Mouse (Mus musculus) heart, adult 2 months (tissue): Measurements from ENCODE around the gene Clec2e. TPM values are rescaled to one million over a fixed set of nuclear protein-coding genes. Genes with fewer than 3 reads are reported as not detected.
A peak's percentile ranks its signal among the peaks of the same experiment; 100 is the strongest.

Experiments used
- DNase-seq, 2 experiments: peaks; one replicate each; pipeline ENCODE4 v3.0.0; 2021
- H3K27ac ChIP-seq: fragments of 200-600 bp; 2 replicates; pipeline ENCODE4 v1.8.1; 2022
- H3K27me3 ChIP-seq: fragments of 200-500 bp; 2 replicates; pipeline ENCODE4 v1.6.1; 2012; ENCODE audit warnings: mild to moderate bottlenecking, low read length, inconsistent platforms, mixed read lengths; ENCODE audit not compliant: control insufficient read depth, insufficient read depth
- H3K36me3 ChIP-seq: fragments of 200-500 bp; 2 replicates; pipeline ENCODE4 v1.6.1; 2012; ENCODE audit warnings: low read length, inconsistent platforms; ENCODE audit not compliant: control insufficient read depth, insufficient read depth
- H3K4me1 ChIP-seq: fragments of 200-500 bp; 2 replicates; pipeline ENCODE4 v1.6.1; 2011; ENCODE audit warnings: low read length; ENCODE audit not compliant: control insufficient read depth, insufficient read depth
- H3K4me3 ChIP-seq: fragments of 200-600 bp; 2 replicates; pipeline ENCODE4 v1.8.1; 2022
- H3K79me2 ChIP-seq: fragments of 200-500 bp; replicated peaks from 2 replicates; pipeline ENCODE4 v1.6.1; 2012; ENCODE audit warnings: mild to moderate bottlenecking, inconsistent platforms, low read length, moderate library complexity, mixed read lengths; ENCODE audit not compliant: control insufficient read depth, insufficient read depth
- H3K9ac ChIP-seq: fragments of 200-500 bp; 2 replicates; pipeline ENCODE4 v1.6.1; 2012; ENCODE audit warnings: low read depth, mild to moderate bottlenecking, control low read depth, inconsistent platforms, low read length, mixed read lengths
- CTCF ChIP-seq: fragments of 200-600 bp; IDR thresholded peaks from 2 replicates; pipeline ENCODE4 v1.8.1; 2022; ENCODE audit warnings: antibody characterized with exemption, mild to moderate bottlenecking, moderate library complexity
- EP300 ChIP-seq: fragments of 200-500 bp; IDR thresholded peaks from 2 replicates; pipeline ENCODE4 v1.6.1; 2011; ENCODE audit warnings: low read depth, low read length, control low read depth; ENCODE audit not compliant: insufficient read depth
- POLR2A ChIP-seq: fragments of 200-500 bp; IDR thresholded peaks from 2 replicates; pipeline ENCODE4 v1.6.1; 2011; ENCODE audit warnings: mild to moderate bottlenecking, low read depth, low read length, control low read depth; ENCODE audit not compliant: insufficient read depth
- WGBS: fragments of 180-500 bp; shearing (Covaris S2); methylation state at CpG from one replicate; pipeline ENCODE4 v1.1.7; 2018; 5-methylcytosine and 5-hydroxymethylcytosine counted together
- intact Hi-C: fragments of 180-260 bp; cut with DNase I; formaldehyde crosslinking; loops from one replicate; pipeline ENCODE4 v1.15.1; 2025
- polyA plus RNA-seq: library from polyadenylated mRNA; depleted of rRNA; stranded (reverse); fragments of >200 nt; gene quantifications from 2 replicates; pipeline ENCODE4 v1.2.3, GENCODE M21; 2012
- total RNA-seq, 2 experiments: library from RNA; stranded (reverse); gene quantifications; 2 replicates each; pipeline ENCODE4 v1.2.3; 2021

Gene Clec2e
- total and polyA plus RNA-seq, 3 experiments: 0.10 to 0.26 TPM; not detected in 1

DNA sequence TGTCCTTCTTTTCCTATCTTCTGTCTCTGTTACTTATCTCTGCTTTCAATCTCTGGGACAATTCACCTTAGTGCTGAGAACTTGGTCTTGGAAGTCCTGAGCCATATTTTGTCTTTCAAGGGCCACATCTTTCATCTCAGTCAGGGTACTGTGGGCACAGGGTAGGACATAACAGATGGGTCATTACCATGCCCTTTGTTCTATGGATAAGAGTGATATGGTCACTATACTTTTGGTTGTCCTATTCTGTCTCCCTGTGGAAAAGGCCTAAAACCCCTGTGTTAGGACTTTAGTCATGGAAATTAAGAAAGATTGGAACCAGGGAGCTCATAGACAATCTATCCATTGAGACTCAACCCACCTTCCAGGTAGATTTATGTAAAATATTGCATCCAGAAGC is 34.2 kb downstream of the Clec2e start:
- intact Hi-C loops: loop anchor here (5.0 kb wide), 1 partner anchor 34 kb away; no protein-coding TSS in a partner anchor
- Histone ChIP-seq H3K27me3 (no peaks in the 10 kb centered on the region), H3K4me1 (no peaks in the 10 kb centered on the region), H3K27ac (no peak overlapping the region), H3K4me3 (no peak overlapping the region), H3K9ac (no peak overlapping the region), H3K79me2 (no peaks in the 10 kb centered on the region), H3K36me3 (no peaks in the 10 kb centered on the region)
- no peak for DNase-seq
- TF ChIP-seq EP300: no peak
- no peak for TF ChIP-seq CTCF
- no peak for TF ChIP-seq POLR2A

- H3K4me1 ChIP-seq: no peaks in the 10 kb centered on the region
- no peaks in the 10 kb centered on the region for H3K27me3 ChIP-seq
- H3K9ac ChIP-seq: no peak overlapping the region
- no peak overlapping the region for H3K4me3 ChIP-seq
- 59% methylated on average over 3 of the region's 3 CpGs for WGBS
- no peaks in the 10 kb centered on the region for H3K36me3 ChIP-seq
- intact Hi-C loops: loop anchor here (5.0 kb wide), 1 partner anchor 34 kb away; no protein-coding TSS in a partner anchor
- no peaks in the 10 kb centered on the region for H3K79me2 ChIP-seq
- H3K27ac ChIP-seq: peak overlapping the region; percentile 17; the same call in 1 of the 2 replicates
- TF ChIP-seq EP300: no peak
- DNase-seq: no peak
Observed at GRCm38 (mm10) chr6:129065857-129066256, 34.9 kb downstream of the Clec2e start.

DNA sequence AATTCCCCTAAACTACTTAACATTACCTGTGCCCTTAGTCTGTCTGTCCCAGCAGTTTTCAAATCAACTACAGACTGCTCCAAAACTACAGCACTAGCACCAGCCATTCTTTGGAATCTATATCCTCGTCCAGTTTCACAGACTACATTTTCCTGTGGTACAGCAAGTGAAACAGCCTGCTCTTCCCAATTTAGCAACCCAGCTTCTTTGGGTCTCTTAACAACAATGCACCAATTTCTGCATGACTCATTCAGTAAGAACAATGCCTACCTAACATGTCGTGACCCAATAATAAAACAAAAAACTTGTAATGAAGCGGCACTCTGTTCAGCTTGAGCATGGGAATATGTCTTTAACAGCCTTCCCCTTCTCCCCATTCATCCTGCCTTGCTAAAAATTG is 35.3 kb downstream of the Clec2e start:
- H3K27ac ChIP-seq: peak overlapping the region; percentile 41
- H3K27me3 ChIP-seq: no peaks in the 10 kb centered on the region
- no peak overlapping the region for H3K4me3 ChIP-seq
- no peaks in the 10 kb centered on the region for H3K79me2 ChIP-seq
- WGBS: 38% methylated on average over 3 of the region's 3 CpGs
- no peak for DNase-seq
- TF ChIP-seq EP300: no peak
- TF ChIP-seq POLR2A: no peak
- TF ChIP-seq CTCF: no peak
- intact Hi-C loops: loop anchor here (5.0 kb wide), 1 partner anchor 33 kb away; no protein-coding TSS in a partner anchor
- no peaks in the 10 kb centered on the region for H3K36me3 ChIP-seq
- no peak overlapping the region for H3K9ac ChIP-seq
- no peaks in the 10 kb centered on the region for H3K4me1 ChIP-seq

GRCm38 (mm10) chr6:129058013-129058412 is 42.7 kb downstream of the Clec2e start:
- TF ChIP-seq EP300 (no peak), CTCF (no peak), POLR2A (no peak)
- DNase-seq: no peak
- no peaks in the 10 kb centered on the region for H3K36me3 ChIP-seq
- no peak overlapping the region for H3K9ac ChIP-seq
- no peak overlapping the region for H3K27ac ChIP-seq
- no peaks in the 10 kb centered on the region for H3K79me2 ChIP-seq
- no peaks in the 10 kb centered on the region for H3K27me3 ChIP-seq
- H3K4me3 ChIP-seq: no peak overlapping the region
- no peaks in the 10 kb centered on the region for H3K4me1 ChIP-seq
- intact Hi-C loops: no loop called here

GRCm38 (mm10) chr6:129056237-129056636 is 44.5 kb downstream of the Clec2e start:
- DNase-seq: no peak
- H3K79me2 ChIP-seq: no peaks in the 10 kb centered on the region
- intact Hi-C loops: no loop called here
- H3K36me3 ChIP-seq: no peaks in the 10 kb centered on the region
- no peaks in the 10 kb centered on the region for H3K4me1 ChIP-seq
- H3K4me3 ChIP-seq: no peak overlapping the region
- TF ChIP-seq POLR2A: no peak
- no peak for TF ChIP-seq CTCF
- no peak for TF ChIP-seq EP300
- WGBS: 68% methylated on average over 3 of the region's 3 CpGs
- no peaks in the 10 kb centered on the region for H3K27me3 ChIP-seq
- no peak overlapping the region for H3K27ac ChIP-seq
- H3K9ac ChIP-seq: no peak overlapping the region

DNA sequence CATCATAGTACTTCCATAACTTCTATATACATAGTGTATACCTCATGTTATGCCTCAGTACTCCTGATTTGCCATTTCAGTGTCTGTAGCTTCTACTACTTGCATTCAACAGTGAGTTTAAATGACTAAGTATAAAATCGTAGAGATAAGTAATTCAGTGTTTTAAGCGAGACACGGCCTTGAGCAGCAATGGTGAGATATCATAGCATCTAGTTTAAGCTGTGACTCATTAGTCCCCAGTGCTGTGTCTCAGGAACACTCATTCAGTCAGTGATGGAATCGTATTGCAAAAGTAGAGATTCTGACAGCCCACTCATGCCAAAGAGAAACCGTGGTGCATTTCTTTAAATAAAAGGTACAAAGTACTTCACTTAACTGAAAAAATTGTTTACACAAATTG is 49.0 kb downstream of the Clec2e start:
- H3K36me3 ChIP-seq: no peaks in the 10 kb centered on the region
- intact Hi-C loops: no loop called here
- H3K9ac ChIP-seq: no peak overlapping the region
- no peaks in the 10 kb centered on the region for H3K4me1 ChIP-seq
- H3K27ac ChIP-seq: no peak overlapping the region
- WGBS: 79% methylated on average over 5 of the region's 5 CpGs
- no peak overlapping the region for H3K4me3 ChIP-seq
- H3K27me3 ChIP-seq: no peaks in the 10 kb centered on the region
- TF ChIP-seq CTCF: no peak
- no peak for TF ChIP-seq EP300
- TF ChIP-seq POLR2A: no peak
- no peaks in the 10 kb centered on the region for H3K79me2 ChIP-seq
- no peak for DNase-seq
